Mouse (Mus musculus) hindbrain, embryonic 14.5 days (tissue): Measurements from ENCODE around the gene Xpc. TPM values are rescaled to one million over a fixed set of nuclear protein-coding genes. Genes with fewer than 3 reads are reported as not detected.

Experiments
- ATAC-seq: fragments of 200-750 bp; cut with Nextera tagmentation; 2 replicates; pipeline ENCODE4 v1.8.0; 2017; ENCODE audit warnings: moderate number of reproducible peaks, mild to moderate bottlenecking, moderate TSS enrichment, moderate library complexity; ENCODE audit not compliant: low FRiP score
- DNase-seq: peaks from one replicate; pipeline ENCODE4 v3.0.0-alpha.2; 2015; ENCODE audit warnings: low spot score
- H3K27ac ChIP-seq: fragments of 300-500 bp; sonication (generic); 2 replicates; pipeline ENCODE4 v1.5.1; 2014; ENCODE audit warnings: mild to moderate bottlenecking, moderate library complexity
- H3K27me3 ChIP-seq: fragments of 300-500 bp; sonication (generic); 2 replicates; pipeline ENCODE4 v1.6.1; 2014; ENCODE audit warnings: mild to moderate bottlenecking, low read length, mixed read lengths; ENCODE audit not compliant: control insufficient read depth, insufficient read depth
- H3K36me3 ChIP-seq: fragments of 300-500 bp; sonication (generic); replicated peaks from 2 replicates; pipeline ENCODE4 v1.6.1; 2014; ENCODE audit not compliant: control insufficient read depth, insufficient read depth
- H3K4me1 ChIP-seq: fragments of 300-500 bp; sonication (generic); replicated peaks from 2 replicates; pipeline ENCODE4 v1.6.1; 2014; ENCODE audit warnings: antibody characterized with exemption, low read length, mixed read lengths; ENCODE audit not compliant: control insufficient read depth, insufficient read depth
- H3K4me2 ChIP-seq: fragments of 300-500 bp; sonication (generic); replicated peaks from 2 replicates; pipeline ENCODE4 v1.6.1; 2014; ENCODE audit warnings: mild to moderate bottlenecking, moderate library complexity
- H3K4me3 ChIP-seq: fragments of 300-500 bp; sonication (generic); replicated peaks from 2 replicates; pipeline ENCODE4 v1.5.1; 2014; ENCODE audit warnings: mild to moderate bottlenecking, low read length
- H3K9ac ChIP-seq: fragments of 300-500 bp; sonication (generic); 2 replicates; pipeline ENCODE4 v1.6.1; 2014
- H3K9me3 ChIP-seq: fragments of 300-500 bp; sonication (generic); 2 replicates; pipeline ENCODE4 v1.6.1; 2016; ENCODE audit warnings: low read length; ENCODE audit not compliant: control insufficient read depth
- WGBS: fragments of 180-500 bp; shearing (Covaris S2); extraction: QIAGEN DNeasy Blood & Tissue Kit; methylation state at CpG from one replicate; pipeline ENCODE4 v1.1.7; 2014; 5-methylcytosine and 5-hydroxymethylcytosine counted together
- polyA plus RNA-seq: library from polyadenylated mRNA; unstranded; fragments of >200 nt; fragmentation: Nextera tagmentation; extraction: Ambion mirVana; gene quantifications from 2 replicates; pipeline ENCODE4 v1.2.1, GENCODE M21; 2014

Xpc gene
- polyA plus RNA-seq, 1 experiment from 2014 or later: 17.2 TPM

DNA sequence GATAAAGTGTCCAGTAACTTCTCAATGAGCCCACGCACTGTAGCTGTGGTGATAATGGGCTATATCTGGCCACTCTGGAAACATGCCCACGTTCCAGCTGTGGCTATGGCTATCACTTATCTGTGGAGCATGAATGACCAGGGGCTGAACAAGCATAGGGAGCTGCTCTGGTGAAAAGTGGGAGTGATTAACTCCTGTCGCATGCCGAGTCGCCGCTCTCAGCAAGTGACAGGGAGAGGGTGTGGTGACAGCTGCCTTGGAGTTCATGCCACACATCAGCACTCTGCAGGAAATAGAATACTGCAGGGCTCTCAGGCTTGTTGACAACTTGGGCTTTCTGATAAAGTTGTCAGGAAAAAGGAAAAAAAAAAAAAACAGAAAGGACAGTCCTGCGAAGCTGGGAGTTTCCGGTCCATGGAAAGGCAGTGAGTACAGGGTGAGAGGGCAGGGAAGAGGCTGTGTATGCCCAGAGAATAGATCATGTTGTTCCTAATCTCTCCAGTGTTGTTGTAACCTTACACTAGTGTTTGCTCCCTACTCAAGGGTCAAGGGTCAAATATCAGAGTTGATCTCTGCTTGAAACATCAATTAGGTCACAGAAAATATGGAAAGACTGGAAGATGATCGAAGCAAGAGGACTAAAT is 30.7 kb upstream of the Xpc start:
- H3K9ac ChIP-seq: no peak overlapping the region
- no peaks in the 10 kb centered on the region for H3K4me1 ChIP-seq
- no peak overlapping the region for H3K27ac ChIP-seq
- H3K36me3 ChIP-seq: no peaks in the 10 kb centered on the region
- no peaks in the 10 kb centered on the region for H3K9me3 ChIP-seq
- H3K4me3 ChIP-seq: no peak overlapping the region
- H3K27me3 ChIP-seq: no peaks in the 10 kb centered on the region
- WGBS: 70% methylated on average over 9 of the region's 9 CpGs
- DNase-seq: no peak
- H3K4me2 ChIP-seq: no peak overlapping the region
- ATAC-seq: no peak

- Histone ChIP-seq H3K4me1 (no peaks in the 10 kb centered on the region), H3K27ac (no peak overlapping the region), H3K27me3 (no peaks in the 10 kb centered on the region), H3K4me3 (no peak overlapping the region), H3K9ac (no peak overlapping the region), H3K9me3 (no peaks in the 10 kb centered on the region), H3K36me3 (no peaks in the 10 kb centered on the region), H3K4me2 (no peak overlapping the region)
- DNase-seq: no peak
- no peak for ATAC-seq
- 87% methylated on average over 5 of the region's 5 CpGs for WGBS
Measured at GRCm38 (mm10) chr6:91543056-91543455, 27.4 kb upstream of the Xpc start.

DNA sequence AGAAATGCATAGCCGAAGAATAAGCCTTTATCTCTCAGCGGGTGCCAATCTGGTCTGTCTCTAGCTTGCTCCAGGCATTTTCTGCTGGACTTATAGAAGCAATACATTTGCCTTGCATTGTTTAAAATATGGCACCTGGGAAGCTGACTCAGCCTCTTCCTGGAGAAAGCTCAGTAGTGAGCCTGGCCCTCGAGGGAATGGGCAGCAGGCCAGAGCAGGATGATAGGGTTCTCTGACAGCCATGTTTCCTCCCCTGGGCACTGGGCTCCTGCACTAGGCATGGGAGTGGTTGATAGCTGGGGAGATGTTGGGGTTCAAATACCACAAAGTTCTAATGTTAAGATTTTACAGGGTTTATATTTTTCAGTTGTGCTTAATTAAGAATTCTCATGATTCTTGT is 25.6 kb upstream of the Xpc start:
- 64% methylated on average over 3 of the region's 3 CpGs for WGBS
- no peak for ATAC-seq

GRCm38 (mm10) chr6:91536047-91536765 is 20.5 kb upstream of the Xpc start:
- DNase-seq (no peak), ATAC-seq (no peak)
- no peaks in the 10 kb centered on the region for H3K36me3 ChIP-seq
- H3K4me3 ChIP-seq: no peak overlapping the region
- no peaks in the 10 kb centered on the region for H3K4me1 ChIP-seq
- H3K27ac ChIP-seq: no peak overlapping the region
- WGBS: 90% methylated on average over 11 of the region's 11 CpGs
- no peak overlapping the region for H3K4me2 ChIP-seq
- H3K27me3 ChIP-seq: no peaks in the 10 kb centered on the region
- H3K9me3 ChIP-seq: no peaks in the 10 kb centered on the region
- no peak overlapping the region for H3K9ac ChIP-seq

More for the DNA sequence above, 25.6 kb upstream of the Xpc start:
- no peaks in the 10 kb centered on the region for H3K36me3 ChIP-seq
- DNase-seq: no peak
- H3K4me3 ChIP-seq: no peak overlapping the region
- no peak overlapping the region for H3K4me2 ChIP-seq
- no peaks in the 10 kb centered on the region for H3K9me3 ChIP-seq
- H3K27me3 ChIP-seq: no peaks in the 10 kb centered on the region
- no peak overlapping the region for H3K9ac ChIP-seq
- no peak overlapping the region for H3K27ac ChIP-seq
- H3K4me1 ChIP-seq: no peaks in the 10 kb centered on the region

DNA sequence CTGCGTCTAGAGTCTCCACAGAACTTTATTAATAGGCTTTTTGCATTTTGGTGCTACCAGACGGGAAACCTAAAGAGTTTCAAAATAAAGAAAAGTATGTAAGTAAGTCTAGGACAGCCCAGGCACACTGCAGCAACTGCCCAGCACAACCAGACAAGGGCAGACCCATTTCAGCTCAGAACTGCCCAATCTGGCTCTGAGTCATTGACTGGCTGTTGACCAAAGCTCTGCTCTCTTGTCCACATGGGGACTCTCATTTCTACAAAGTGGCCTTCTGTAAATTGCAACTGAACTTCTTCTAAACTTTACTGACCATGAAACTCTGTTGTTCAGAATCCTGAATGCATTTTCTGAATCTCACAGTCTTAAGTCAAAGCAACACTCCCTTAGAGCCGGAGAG is 19.5 kb upstream of the Xpc start:
- no peak overlapping the region for H3K4me2 ChIP-seq
- H3K27ac ChIP-seq: no peak overlapping the region
- no peak overlapping the region for H3K9ac ChIP-seq
- H3K4me1 ChIP-seq: no peaks in the 10 kb centered on the region
- no peaks in the 10 kb centered on the region for H3K27me3 ChIP-seq
- no peak overlapping the region for H3K4me3 ChIP-seq
- no peaks in the 10 kb centered on the region for H3K36me3 ChIP-seq
- H3K9me3 ChIP-seq: no peaks in the 10 kb centered on the region
- WGBS: 69% methylated on average over 3 of the region's 3 CpGs
- DNase-seq (no peak), ATAC-seq (no peak)

- H3K27me3 ChIP-seq: no peaks in the 10 kb centered on the region
- H3K4me2 ChIP-seq: no peak overlapping the region
- no peak overlapping the region for H3K4me3 ChIP-seq
- ATAC-seq (no peak), DNase-seq (no peak)
- no peaks in the 10 kb centered on the region for H3K4me1 ChIP-seq
- H3K27ac ChIP-seq: no peak overlapping the region
- H3K9me3 ChIP-seq: no peaks in the 10 kb centered on the region
- no peak overlapping the region for H3K9ac ChIP-seq
- 91% methylated on average over 4 of the region's 4 CpGs for WGBS
- no peaks in the 10 kb centered on the region for H3K36me3 ChIP-seq
Measured at GRCm38 (mm10) chr6:91534268-91534667, 18.6 kb upstream of the Xpc start.

DNA sequence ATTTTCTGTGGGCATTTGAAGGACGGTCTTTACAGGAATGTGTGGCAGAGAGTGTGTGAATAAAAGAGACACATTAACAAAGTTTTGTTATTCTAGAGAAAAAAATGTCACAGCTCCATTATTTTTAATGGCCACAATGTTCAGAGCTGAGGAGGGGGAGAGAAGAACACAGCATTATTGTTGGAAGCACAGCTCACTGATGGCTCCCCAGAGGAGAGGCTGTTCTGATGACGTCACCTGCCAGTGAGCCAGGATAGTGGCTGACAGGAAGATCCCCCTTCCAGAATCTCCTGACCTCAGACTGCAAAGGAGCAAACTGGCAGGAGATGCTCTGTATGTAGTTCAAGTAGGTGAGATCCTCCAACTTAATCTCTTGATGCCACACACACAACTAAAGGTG is 18.1 kb upstream of the Xpc start:
- DNase-seq: no peak
- no peak for ATAC-seq

DNA sequence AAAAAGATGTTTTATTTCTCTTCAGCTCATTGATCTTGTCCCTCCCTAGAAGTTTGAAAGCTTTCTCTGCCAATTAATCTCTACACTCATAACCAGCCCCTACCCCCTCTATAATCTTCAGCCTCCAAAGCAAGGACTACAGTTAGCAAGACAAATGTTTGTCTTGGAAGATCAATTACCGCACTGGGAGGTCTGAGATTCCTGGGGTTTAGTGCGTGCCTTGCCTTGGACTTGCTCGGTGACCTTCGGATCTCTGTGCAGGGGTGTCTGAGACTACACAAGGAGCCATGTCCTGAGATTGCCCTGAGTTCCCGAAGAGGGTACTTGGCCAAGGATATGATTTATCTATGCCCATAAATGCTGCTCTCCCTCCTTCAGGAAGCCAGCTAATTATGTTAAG is 17.7 kb upstream of the Xpc start:
- Histone ChIP-seq H3K36me3 (no peaks in the 10 kb centered on the region), H3K27me3 (no peaks in the 10 kb centered on the region), H3K27ac (no peak overlapping the region), H3K4me1 (no peaks in the 10 kb centered on the region), H3K4me3 (no peak overlapping the region), H3K9me3 (no peaks in the 10 kb centered on the region), H3K4me2 (no peak overlapping the region), H3K9ac (no peak overlapping the region)
- ATAC-seq (no peak), DNase-seq (no peak)
- 53% methylated on average over 5 of the region's 5 CpGs for WGBS

More for the DNA sequence above, 18.1 kb upstream of the Xpc start:
- 42% methylated on average over 2 of the region's 2 CpGs for WGBS
- no peak overlapping the region for H3K4me3 ChIP-seq
- H3K27ac ChIP-seq: no peak overlapping the region
- no peaks in the 10 kb centered on the region for H3K27me3 ChIP-seq
- H3K36me3 ChIP-seq: no peaks in the 10 kb centered on the region
- no peaks in the 10 kb centered on the region for H3K9me3 ChIP-seq
- H3K4me1 ChIP-seq: no peaks in the 10 kb centered on the region
- no peak overlapping the region for H3K4me2 ChIP-seq
- H3K9ac ChIP-seq: no peak overlapping the region

DNA sequence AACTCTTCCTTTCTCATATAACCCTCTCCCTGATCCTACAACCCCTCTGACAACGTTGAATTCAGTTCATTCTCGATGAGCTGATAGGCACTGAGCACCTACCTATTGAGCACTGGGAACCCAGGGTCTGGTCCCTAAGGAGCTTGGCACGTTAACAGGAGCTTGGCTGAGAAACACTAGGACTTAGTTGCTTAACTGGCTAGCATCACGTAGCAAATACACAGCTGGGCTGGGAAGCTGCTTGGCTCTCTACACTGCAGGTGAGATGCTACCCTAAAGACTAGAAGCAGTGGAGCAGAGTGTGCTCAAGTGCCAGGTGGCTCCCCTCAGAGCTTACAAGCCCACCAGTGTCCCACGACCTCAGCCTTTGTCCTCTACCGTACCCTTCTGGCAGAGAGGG is 17.0 kb upstream of the Xpc start:
- Histone ChIP-seq H3K9me3 (no peaks in the 10 kb centered on the region), H3K4me2 (no peak overlapping the region), H3K4me1 (no peaks in the 10 kb centered on the region), H3K9ac (no peak overlapping the region), H3K27ac (no peak overlapping the region), H3K4me3 (no peak overlapping the region), H3K27me3 (no peaks in the 10 kb centered on the region), H3K36me3 (no peaks in the 10 kb centered on the region)
- ATAC-seq (no peak), DNase-seq (no peak)
- 73% methylated on average over 6 of the region's 6 CpGs for WGBS
